Mouse (Mus musculus) CD4-positive naive resting alpha-beta T cell, adult 57 days (primary cell): ENCODE data around the gene Gm2381. TPM values are rescaled to one million over a fixed set of nuclear protein-coding genes. Genes with fewer than 3 reads are reported as not detected.

Source experiments
- total RNA-seq: library from RNA; stranded (reverse); gene quantifications from one replicate; pipeline ENCODE4 v1.2.4, GENCODE M21; 2023

Gm2381 gene
- total RNA-seq, result not detected

GRCm38 (mm10) chr7:42866801-42867458 lies at the start of gene Gm2381:
Gene Gm2381 (minus strand): TSS chr7:42867234.

GRCm38 (mm10) chr7:42793425-42793824 lies 73.6 kb downstream of the Gm2381 start, which contains the start of gene Vmn2r62:
Gene Vmn2r62 (minus strand): TSS chr7:42793525.

Other genes starting within 250 kb of the Gm2381 start
- 0.35 TPM for gene Zfp976, start 224.6 kb downstream of the Gm2381 start, total RNA-seq
- gene Zfp975, start 174.5 kb downstream of the Gm2381 start, total RNA-seq, result 2.2 TPM
- not detected for gene Gm17067, start 140.2 kb downstream of the Gm2381 start, total RNA-seq
- gene Vmn2r62, start 73.7 kb downstream of the Gm2381 start, total RNA-seq, result not detected
- not detected for gene Vmn2r63, start 66.6 kb upstream of the Gm2381 start, total RNA-seq
- not detected for gene Gm9268, start 151.5 kb upstream of the Gm2381 start, total RNA-seq
- gene Zfp936, start 247.0 kb upstream of the Gm2381 start, total RNA-seq, result not detected